Mouse (Mus musculus) liver, embryonic 12.5 days (tissue): ENCODE measurements around the gene Zfp52. TPM values are rescaled to one million over a fixed set of nuclear protein-coding genes. Genes with fewer than 3 reads are reported as not detected.

Experiments used
- ATAC-seq: fragments of 200-750 bp; cut with Nextera tagmentation; 2 replicates; pipeline ENCODE4 v1.8.0; 2017; ENCODE audit warnings: moderate number of reproducible peaks, mild to moderate bottlenecking, moderate library complexity
- H3K27ac ChIP-seq: fragments of 300-500 bp; sonication (generic); 2 replicates; pipeline ENCODE4 v1.5.1; 2016; ENCODE audit warnings: mild to moderate bottlenecking
- H3K27me3 ChIP-seq: fragments of 300-500 bp; sonication (generic); replicated peaks from 2 replicates; pipeline ENCODE4 v1.6.1; 2016; ENCODE audit warnings: mild to moderate bottlenecking, moderate library complexity
- H3K36me3 ChIP-seq: fragments of 300-500 bp; sonication (generic); 2 replicates; pipeline ENCODE4 v1.6.1; 2016; ENCODE audit warnings: mild to moderate bottlenecking, moderate library complexity
- H3K4me1 ChIP-seq: fragments of 300-500 bp; sonication (generic); 2 replicates; pipeline ENCODE4 v1.6.1; 2016
- H3K4me2 ChIP-seq: fragments of 300-500 bp; sonication (generic); 2 replicates; pipeline ENCODE4 v1.6.1; 2016; ENCODE audit warnings: mild to moderate bottlenecking, moderate library complexity
- H3K4me3 ChIP-seq: fragments of 300-500 bp; sonication (generic); 2 replicates; pipeline ENCODE4 v1.5.1; 2016; ENCODE audit warnings: mild to moderate bottlenecking, moderate library complexity
- H3K9ac ChIP-seq: fragments of 300-500 bp; sonication (generic); 2 replicates; pipeline ENCODE4 v1.6.1; 2016; ENCODE audit warnings: mild to moderate bottlenecking, moderate library complexity
- H3K9me3 ChIP-seq: fragments of 300-500 bp; sonication (generic); replicated peaks from 2 replicates; pipeline ENCODE4 v1.6.1; 2016; ENCODE audit warnings: mild to moderate bottlenecking, moderate library complexity
- WGBS: fragments of 180-500 bp; shearing (Covaris S2); methylation state at CpG from one replicate; pipeline ENCODE4 v1.1.7; 2016; ENCODE audit not compliant: insufficient replicate concordance; 5-methylcytosine and 5-hydroxymethylcytosine counted together
- polyA plus RNA-seq: library from polyadenylated mRNA; unstranded; fragments of >200 nt; fragmentation: Nextera tagmentation; extraction: Ambion mirVana; gene quantifications from 2 replicates; pipeline ENCODE4 v1.2.1, GENCODE M21; 2016

The Zfp52 gene
- polyA plus RNA-seq, 1 experiment from 2014 or later, result 1.5 TPM

DNA sequence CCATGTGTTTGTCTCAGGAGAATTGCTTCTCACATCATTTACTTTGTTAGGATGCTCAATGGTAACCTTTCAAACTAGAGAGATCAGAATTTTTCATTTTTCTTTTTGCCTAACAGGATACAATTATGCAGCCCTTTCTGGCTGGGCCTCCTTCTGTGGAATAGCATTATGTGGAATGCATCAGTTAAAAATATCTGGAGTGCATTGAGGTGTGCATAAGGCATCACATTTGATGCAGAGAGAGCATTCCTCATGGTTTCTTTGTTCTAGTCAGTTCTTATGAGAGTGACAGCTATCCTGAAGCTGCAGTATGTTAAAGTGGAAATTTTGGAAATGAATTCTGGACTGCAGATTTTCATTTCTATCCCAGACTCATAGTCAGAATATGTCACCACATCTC is 9.1 kb upstream of the Zfp52 start:
- no peaks in the 10 kb centered on the region for H3K9me3 ChIP-seq
- ATAC-seq, result no peak
- H3K27ac ChIP-seq, result no peak overlapping the region
- no peaks in the 10 kb centered on the region for H3K27me3 ChIP-seq
- H3K4me3 ChIP-seq, result no peak overlapping the region
- H3K9ac ChIP-seq, result no peak overlapping the region
- no peak overlapping the region for H3K4me2 ChIP-seq
- H3K4me1 ChIP-seq, result peaks cover under 1% of the 10 kb centered on the region
- no peaks in the 10 kb centered on the region for H3K36me3 ChIP-seq

DNA sequence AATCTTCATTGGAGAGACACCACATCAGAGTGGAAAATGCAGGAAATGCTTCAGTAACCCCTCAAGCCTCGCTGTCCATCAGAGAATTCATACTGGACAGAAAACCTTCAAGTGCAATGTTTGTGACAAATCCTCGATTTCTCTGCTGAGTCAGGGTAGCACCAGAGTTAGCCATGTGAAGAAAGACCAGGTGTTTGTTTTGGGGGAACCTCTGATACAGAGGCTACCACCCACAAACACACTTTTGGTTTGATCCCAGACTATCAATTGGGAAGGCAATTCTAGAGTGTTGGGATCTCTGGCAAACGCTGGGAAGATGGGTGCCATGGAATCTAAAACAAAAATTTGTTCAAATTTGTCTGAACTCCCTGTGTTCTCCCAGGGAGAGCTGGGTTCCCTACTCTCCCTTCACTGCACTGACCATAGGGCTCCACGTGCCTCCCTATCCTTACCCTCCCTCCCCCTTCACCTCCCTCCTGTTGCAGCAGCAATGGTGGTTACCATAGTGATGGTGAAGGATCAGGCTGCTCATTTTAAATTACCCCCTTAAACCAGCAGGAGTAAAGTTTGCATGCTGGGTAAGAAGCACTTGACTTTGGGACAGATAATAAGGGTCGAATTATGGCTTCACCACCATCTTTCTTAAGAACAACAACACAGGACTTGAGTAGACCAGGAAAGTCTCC is 4.6 kb upstream of the Zfp52 start:
- no peak overlapping the region for H3K9ac ChIP-seq
- no peaks in the 10 kb centered on the region for H3K36me3 ChIP-seq
- no peak for ATAC-seq
- H3K9me3 ChIP-seq, result no peaks in the 10 kb centered on the region
- H3K27ac ChIP-seq, result no peak overlapping the region
- no peak overlapping the region for H3K4me2 ChIP-seq
- whole genome bisulfite sequencing, result 72% methylated on average over 5 of the region's 5 CpGs
- H3K27me3 ChIP-seq, result no peaks in the 10 kb centered on the region
- peaks cover 38% of the 10 kb centered on the region for H3K4me1 ChIP-seq
- no peak overlapping the region for H3K4me3 ChIP-seq

DNA sequence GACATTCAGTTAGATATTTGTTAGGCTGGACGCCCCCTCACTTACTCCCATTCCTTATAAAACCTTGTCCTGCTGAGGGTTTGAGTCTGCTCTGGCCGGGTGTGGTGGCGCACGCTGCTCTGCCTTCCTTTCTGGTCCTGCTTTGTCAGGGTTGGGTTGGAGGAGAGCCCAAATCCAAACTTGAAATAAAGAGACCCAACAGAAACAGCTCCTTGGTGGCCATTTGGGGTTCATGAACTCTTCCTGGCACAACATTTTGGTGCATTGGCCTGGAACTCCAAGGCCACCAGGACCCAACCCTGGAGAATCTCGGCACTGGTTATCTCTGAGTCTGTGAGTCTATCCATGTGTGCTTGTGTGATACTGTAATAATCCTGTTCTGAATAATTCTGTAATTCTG is 3.7 kb upstream of the Zfp52 start:
- 67% methylated on average over 5 of the region's 5 CpGs for WGBS
- peak overlapping the region; percentile 92 for H3K4me2 ChIP-seq
- H3K36me3 ChIP-seq, result no peaks in the 10 kb centered on the region
- no peaks in the 10 kb centered on the region for H3K27me3 ChIP-seq
- no peak for ATAC-seq
- peak overlapping the region; percentile 81 for H3K27ac ChIP-seq
- H3K9me3 ChIP-seq, result no peaks in the 10 kb centered on the region
- peak overlapping the region; percentile 70 for H3K4me3 ChIP-seq
- H3K9ac ChIP-seq, result peak overlapping the region; percentile 82
- H3K4me1 ChIP-seq, result peaks cover 42% of the 10 kb centered on the region

DNA sequence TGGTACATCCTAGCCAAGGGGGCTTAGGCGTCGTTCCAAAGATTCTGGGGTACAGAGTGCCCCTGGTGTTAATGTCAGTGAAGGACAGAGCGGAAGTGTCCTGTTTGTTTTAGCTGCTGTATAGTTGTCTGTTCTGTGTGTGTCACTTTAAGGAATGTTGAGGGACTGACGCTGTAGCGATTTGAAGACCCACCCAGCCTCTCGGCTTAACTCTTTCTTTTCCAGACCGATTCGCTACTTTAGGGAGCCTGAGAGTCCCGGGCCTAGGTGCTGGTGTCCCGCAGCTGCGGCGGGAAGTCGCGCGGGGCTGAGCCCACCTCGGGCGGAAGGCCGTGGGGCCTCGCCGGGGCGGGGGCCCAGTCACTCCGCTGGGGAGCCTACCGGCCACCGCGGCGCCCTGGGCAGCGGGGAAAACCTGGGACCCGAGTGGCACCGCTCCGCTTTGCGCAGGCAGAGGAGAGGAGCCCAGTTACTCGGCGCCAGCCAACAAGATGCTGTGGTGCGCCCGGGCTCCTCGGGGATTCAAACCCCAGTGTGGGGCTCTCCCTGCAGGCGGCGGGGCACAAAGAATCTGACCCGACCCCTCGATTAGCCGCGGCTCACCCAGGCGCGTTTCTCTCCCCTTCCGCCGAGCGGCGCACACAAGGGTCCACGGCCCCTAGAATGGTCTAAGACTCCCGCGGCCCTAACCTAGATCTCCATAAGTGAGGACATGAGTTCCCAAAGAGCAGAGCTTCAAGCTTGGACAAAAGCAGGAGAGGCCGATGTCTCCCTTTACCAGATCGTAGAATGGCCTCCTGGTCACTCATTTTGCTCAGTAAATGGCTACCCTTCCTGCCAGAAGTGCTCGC is 3.0 kb upstream of the Zfp52 start:
- H3K4me1 ChIP-seq, result peaks cover 42% of the 10 kb centered on the region
- peak overlapping the region; percentile 70 for H3K4me3 ChIP-seq
- H3K27ac ChIP-seq, result peak overlapping the region; percentile 81
- peak overlapping the region; percentile 92 for H3K4me2 ChIP-seq
- H3K9me3 ChIP-seq, result no peaks in the 10 kb centered on the region
- ATAC-seq, result peak; percentile 65
- no peaks in the 10 kb centered on the region for H3K27me3 ChIP-seq
- H3K36me3 ChIP-seq, result no peaks in the 10 kb centered on the region
- peak overlapping the region; percentile 82 for H3K9ac ChIP-seq
- WGBS, result 2% methylated on average over 54 of the region's 54 CpGs

DNA sequence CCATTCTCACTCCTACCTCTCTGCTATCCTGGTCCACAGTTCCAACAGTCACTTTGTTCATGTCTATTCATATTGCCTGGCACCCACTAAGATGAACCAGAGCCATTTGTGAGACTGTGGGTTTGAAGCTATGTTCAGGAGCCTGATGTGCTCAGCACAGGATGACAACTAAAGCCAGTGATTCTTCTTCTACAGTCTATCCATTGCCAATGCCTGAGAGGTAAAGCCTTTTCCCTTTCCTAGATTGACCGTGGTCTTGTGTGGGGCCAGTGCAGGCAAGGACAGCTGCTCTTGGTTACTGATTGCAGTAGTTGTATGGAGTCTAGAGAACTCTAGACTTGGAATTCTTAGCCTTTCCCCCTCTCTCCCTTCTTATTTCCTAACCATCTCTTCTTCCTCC is 1.4 kb upstream of the Zfp52 start:
- Histone ChIP-seq H3K9me3 (no peaks in the 10 kb centered on the region), H3K4me3 (no peak overlapping the region), H3K4me2 (peak overlapping the region; percentile 82; the same call in 1 of the 2 replicates), H3K27me3 (no peaks in the 10 kb centered on the region), H3K27ac (no peak overlapping the region), H3K36me3 (no peaks in the 10 kb centered on the region), H3K9ac (no peak overlapping the region), H3K4me1 (peaks cover 42% of the 10 kb centered on the region)
- WGBS, result 88% methylated on average over 1 of the region's 1 CpGs
- no peak for ATAC-seq

DNA sequence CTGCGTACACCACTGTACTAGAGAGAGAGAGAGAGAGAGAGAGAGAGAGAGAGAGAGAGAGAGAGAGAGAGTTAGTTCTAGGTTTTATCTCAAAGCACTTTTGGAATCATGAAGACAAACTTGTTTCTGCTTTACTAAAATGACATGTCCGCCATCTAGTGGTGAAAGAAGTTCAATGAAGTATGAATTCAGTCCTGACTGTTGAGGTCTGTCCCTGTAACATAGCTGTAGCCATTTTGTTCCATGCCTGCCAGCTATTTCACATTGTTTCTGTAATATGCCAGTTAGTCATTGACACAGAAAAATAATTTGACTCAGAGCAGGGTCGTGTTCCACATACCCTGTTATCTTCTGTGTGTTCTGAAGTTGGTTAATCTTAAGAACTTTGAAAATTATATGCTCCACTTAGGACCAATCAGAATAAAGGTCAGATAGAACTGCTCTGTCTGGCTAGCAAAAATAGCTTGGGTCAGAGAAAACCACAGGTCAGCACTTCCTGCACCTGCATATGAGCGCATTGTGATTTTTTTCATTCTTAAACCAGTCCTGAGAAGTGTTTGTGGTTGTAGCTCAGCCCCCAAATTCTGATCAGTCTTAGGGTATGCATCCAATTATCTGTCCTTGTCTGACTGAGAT is 761 bp upstream of the Zfp52 start:
- WGBS, result 4% methylated on average over 4 of the region's 4 CpGs

DNA sequence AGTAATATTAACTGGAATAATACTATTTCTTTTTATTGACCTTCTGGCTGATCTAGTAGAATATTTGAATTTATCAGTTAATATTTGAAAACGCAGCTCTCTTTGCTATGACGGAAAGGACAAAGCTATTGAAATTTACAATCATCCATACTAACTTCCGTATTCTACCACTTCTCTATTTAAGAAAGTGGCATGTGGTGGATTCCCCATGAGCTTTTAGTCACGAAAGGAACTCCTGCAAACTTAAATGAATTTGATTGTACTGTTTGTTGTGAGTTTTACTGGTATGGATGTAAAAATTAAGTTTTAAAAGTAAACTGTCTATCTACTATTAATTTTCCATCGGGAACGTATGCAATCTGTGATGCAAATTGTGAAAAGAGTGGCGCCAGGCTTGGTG is 757 bp downstream of the Zfp52 start:
- peak overlapping the region; percentile 82 for H3K4me2 ChIP-seq
- H3K9ac ChIP-seq, result peak overlapping the region; percentile 68
- no peaks in the 10 kb centered on the region for H3K9me3 ChIP-seq
- H3K4me3 ChIP-seq, result peak overlapping the region; percentile 62
- no peaks in the 10 kb centered on the region for H3K36me3 ChIP-seq
- H3K27ac ChIP-seq, result no peak overlapping the region
- peaks cover 42% of the 10 kb centered on the region for H3K4me1 ChIP-seq
- no peak for ATAC-seq
- no peaks in the 10 kb centered on the region for H3K27me3 ChIP-seq
- whole genome bisulfite sequencing, result 26% methylated on average over 7 of the region's 7 CpGs

More for the DNA sequence above, 761 bp upstream of the Zfp52 start:
- peak; percentile 26 for ATAC-seq
- Histone ChIP-seq H3K4me1 (peaks cover 42% of the 10 kb centered on the region), H3K36me3 (no peaks in the 10 kb centered on the region), H3K4me3 (peak overlapping the region; percentile 62; the same call in 1 of the 2 replicates), H3K9me3 (no peaks in the 10 kb centered on the region), H3K4me2 (peak overlapping the region; percentile 82), H3K9ac (no peak overlapping the region), H3K27me3 (no peaks in the 10 kb centered on the region), H3K27ac (peak overlapping the region; percentile 27; the same call in 1 of the 2 replicates)

DNA sequence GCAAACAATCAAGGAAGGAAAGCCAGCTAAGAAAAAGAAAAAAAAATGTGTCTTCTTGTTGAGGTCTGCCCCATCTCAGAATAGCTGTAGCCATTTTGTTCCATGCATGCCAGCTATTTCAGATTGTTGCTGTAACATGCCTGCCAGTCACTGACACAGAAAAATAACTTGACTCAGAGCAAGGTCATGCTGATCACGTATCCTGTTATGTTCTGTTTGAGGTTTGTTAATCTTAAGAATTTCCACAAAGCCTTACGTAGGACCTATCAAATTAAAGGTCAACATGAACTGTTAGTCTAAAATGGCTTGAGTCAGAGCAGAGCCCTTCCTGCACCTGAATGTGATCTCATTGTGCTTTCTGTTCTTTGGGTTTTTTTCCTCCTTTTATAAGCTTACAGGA is 1.3 kb downstream of the Zfp52 start:
- H3K4me2 ChIP-seq, result no peak overlapping the region
- 65% methylated on average over 2 of the region's 2 CpGs for WGBS
- H3K4me3 ChIP-seq, result no peak overlapping the region
- no peaks in the 10 kb centered on the region for H3K27me3 ChIP-seq
- ATAC-seq, result no peak
- H3K9ac ChIP-seq, result no peak overlapping the region
- H3K36me3 ChIP-seq, result no peaks in the 10 kb centered on the region
- no peak overlapping the region for H3K27ac ChIP-seq
- peaks cover 37% of the 10 kb centered on the region for H3K4me1 ChIP-seq
- H3K9me3 ChIP-seq, result no peaks in the 10 kb centered on the region

DNA sequence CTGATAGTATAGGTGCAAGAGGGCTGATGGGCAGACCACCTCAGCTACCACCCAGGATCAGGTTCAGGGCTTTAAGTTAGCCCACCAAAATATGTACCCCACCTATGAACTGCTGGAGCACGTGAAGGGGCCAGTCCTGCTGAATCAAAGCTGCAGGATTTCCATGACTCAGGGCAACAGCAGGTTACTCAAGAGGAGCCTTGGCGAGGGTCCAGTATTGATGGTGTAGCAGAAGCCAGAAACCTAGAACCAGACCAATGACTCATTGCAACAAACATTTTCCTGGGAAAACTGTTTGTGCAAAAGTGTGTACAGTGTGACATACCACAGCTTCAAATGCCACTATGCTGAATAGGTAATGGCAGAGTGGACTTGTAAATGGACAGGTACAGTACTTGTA is 22.5 kb downstream of the Zfp52 start:
- no peaks in the 10 kb centered on the region for H3K9me3 ChIP-seq
- 53% methylated on average over 2 of the region's 2 CpGs for WGBS
- no peak overlapping the region for H3K9ac ChIP-seq
- no peaks in the 10 kb centered on the region for H3K27me3 ChIP-seq
- H3K27ac ChIP-seq, result no peak overlapping the region
- ATAC-seq, result no peak
- H3K4me1 ChIP-seq, result no peaks in the 10 kb centered on the region
- no peak overlapping the region for H3K4me2 ChIP-seq
- H3K36me3 ChIP-seq, result peaks cover 15% of the 10 kb centered on the region; the same call in 1 of the 2 replicates
- no peak overlapping the region for H3K4me3 ChIP-seq

DNA sequence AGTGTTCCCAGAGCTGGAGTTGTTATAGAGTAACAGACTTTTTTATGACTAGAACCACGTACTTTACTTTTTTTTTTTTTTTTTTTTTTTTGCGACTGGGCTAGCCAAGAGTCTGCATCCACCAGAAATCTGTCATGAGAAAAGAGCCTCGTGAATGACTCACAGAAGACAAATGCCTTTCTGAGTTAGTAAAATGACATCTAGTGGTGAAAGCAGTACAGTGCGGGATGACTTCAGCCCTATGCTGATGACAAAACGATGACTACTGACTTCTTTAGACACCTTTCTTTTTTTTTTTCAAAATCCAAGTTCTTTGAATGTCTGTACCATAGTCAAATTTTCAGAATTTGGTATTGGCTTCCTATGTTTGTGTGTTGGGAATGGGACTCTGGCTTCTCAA is 30.9 kb downstream of the Zfp52 start:
- H3K4me1 ChIP-seq, result peaks cover 12% of the 10 kb centered on the region
- H3K36me3 ChIP-seq, result 0 out of 2 replicates have a peak, but pooled peaks cover 4% of the 10 kb centered on the region
- H3K27ac ChIP-seq, result peak overlapping the region; percentile 92
- no peaks in the 10 kb centered on the region for H3K9me3 ChIP-seq
- ATAC-seq, result peak; percentile 74
- WGBS, result 2% methylated on average over 5 of the region's 5 CpGs
- peak overlapping the region; percentile 83 for H3K4me2 ChIP-seq
- H3K27me3 ChIP-seq, result no peaks in the 10 kb centered on the region
- peak overlapping the region; percentile 74 for H3K9ac ChIP-seq
- peak overlapping the region; percentile 72 for H3K4me3 ChIP-seq

DNA sequence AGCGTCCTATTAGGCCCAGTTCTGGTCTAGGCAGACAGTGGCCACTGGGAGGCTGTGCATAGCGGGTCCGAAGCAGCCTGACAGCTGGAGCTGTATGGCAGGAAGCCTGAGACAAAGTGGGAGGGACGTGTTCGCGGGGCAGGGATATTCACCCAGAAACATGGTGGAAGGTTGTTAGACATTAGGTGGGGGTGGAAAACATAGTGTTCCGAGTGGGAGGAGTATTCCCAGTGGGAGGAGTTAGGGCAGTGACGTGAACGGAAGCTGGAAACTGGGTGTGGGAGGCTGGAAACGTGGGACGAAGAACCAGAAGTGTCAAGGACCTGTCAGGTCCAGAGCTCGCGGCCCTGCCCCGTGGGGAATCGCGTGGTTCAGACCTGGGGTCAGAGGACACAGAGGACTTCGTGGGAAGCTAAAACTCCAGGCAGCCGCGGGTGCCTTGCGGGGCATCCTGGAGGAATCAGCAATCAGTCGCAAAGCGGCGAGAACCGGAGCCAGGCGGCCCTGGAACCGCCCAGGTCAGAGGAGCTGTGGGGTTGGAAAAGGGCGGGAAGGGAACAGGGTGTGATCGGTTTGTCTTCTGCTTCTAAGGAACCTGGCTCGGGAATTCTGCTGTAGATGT is 31.5 kb downstream of the Zfp52 start, which contains the start of gene Zfp948:
Zfp948 (plus strand) TSS at position 281 of the 622 bp plus-strand sequence.
- Histone ChIP-seq H3K27me3 (no peaks in the 10 kb centered on the region), H3K36me3 (0 out of 2 replicates have a peak, but pooled peaks cover 4% of the 10 kb centered on the region), H3K9me3 (no peaks in the 10 kb centered on the region), H3K9ac (peak within 1 kb of the TSS; percentile 74), H3K4me2 (peak within 1 kb of the TSS; percentile 83), H3K4me3 (peak within 1 kb of the TSS; percentile 72), H3K4me1 (peaks cover 12% of the 10 kb centered on the region), H3K27ac (peak within 1 kb of the TSS; percentile 92)
- WGBS, result 1% methylated on average over 29 of the region's 29 CpGs
- peak; percentile 89 for ATAC-seq
